Mouse (Mus musculus): Measurements from ENCODE around the gene Cryba4.

Cryba4 gene

GRCm38 (mm10) chr5:112237866-112238570, 14.3 kb downstream of the Cryba4 start:
- DNase-seq (ENCODE audit: low spot score) = peak; percentile 71

- DNase-seq (ENCODE audit: low spot score) = peak; percentile 91
These were observed 14.9 kb downstream of the Cryba4 start for GRCm38 (mm10) chr5:112237439-112237838.

- no peak for DNase-seq (ENCODE audit: low spot score)
These were observed 15.7 kb downstream of the Cryba4 start for GRCm38 (mm10) chr5:112236631-112237030.

- no peak for DNase-seq (ENCODE audit: low spot score)
These were observed 16.5 kb downstream of the Cryba4 start for GRCm38 (mm10) chr5:112235806-112236205.

GRCm38 (mm10) chr5:112228240-112229076, 23.9 kb downstream of the Cryba4 start:
- peak; percentile 82 for DNase-seq (ENCODE audit: low spot score)

- DNase-seq (ENCODE audit: low spot score) = no peak
These were observed 24.4 kb downstream of the Cryba4 start for GRCm38 (mm10) chr5:112227898-112228239.

GRCm38 (mm10) chr5:112227354-112227753, 25.0 kb downstream of the Cryba4 start:
- DNase-seq (ENCODE audit: low spot score) = peak; percentile 53

- peak; percentile 62 for DNase-seq (ENCODE audit: low spot score)
These were observed 26.7 kb downstream of the Cryba4 start for GRCm38 (mm10) chr5:112225591-112225990.

GRCm38 (mm10) chr5:112220203-112220602, 32.1 kb downstream of the Cryba4 start:
- DNase-seq (ENCODE audit: low spot score) = no peak

- no peak for DNase-seq (ENCODE audit: low spot score)
These were observed 32.9 kb downstream of the Cryba4 start for GRCm38 (mm10) chr5:112219398-112219797.

GRCm38 (mm10) chr5:112218679-112219078, 33.6 kb downstream of the Cryba4 start:
- DNase-seq (ENCODE audit: low spot score) = peak; percentile 4

- DNase-seq (ENCODE audit: low spot score) = peak; percentile 39
These were observed 35.3 kb downstream of the Cryba4 start for GRCm38 (mm10) chr5:112217031-112217430.

- no peak for DNase-seq (ENCODE audit: low spot score)
These were observed 36.0 kb downstream of the Cryba4 start for GRCm38 (mm10) chr5:112216335-112216734.

- no peak for DNase-seq (ENCODE audit: low spot score)
These were observed 36.5 kb downstream of the Cryba4 start for GRCm38 (mm10) chr5:112215801-112216251.

GRCm38 (mm10) chr5:112215291-112215751, 37.0 kb downstream of the Cryba4 start:
- no peak for DNase-seq (ENCODE audit: low spot score)

- DNase-seq (ENCODE audit: low spot score) = peak; percentile 89
These were observed 37.9 kb downstream of the Cryba4 start for GRCm38 (mm10) chr5:112214419-112214818.

GRCm38 (mm10) chr5:112213331-112214240, 38.7 kb downstream of the Cryba4 start:
- DNase-seq (ENCODE audit: low spot score) = peak; percentile 81

- DNase-seq (ENCODE audit: low spot score) = peak; percentile 42
These were observed 39.5 kb downstream of the Cryba4 start for GRCm38 (mm10) chr5:112212711-112213264.

GRCm38 (mm10) chr5:112211911-112212310, 40.4 kb downstream of the Cryba4 start:
- DNase-seq (ENCODE audit: low spot score) = peak; percentile 38

- DNase-seq (ENCODE audit: low spot score) = peak; percentile 86
These were observed 42.2 kb downstream of the Cryba4 start for GRCm38 (mm10) chr5:112210104-112210503.

- peak; percentile 3 for DNase-seq (ENCODE audit: low spot score)
These were observed 44.0 kb downstream of the Cryba4 start for GRCm38 (mm10) chr5:112208321-112208720.
